Mouse (Mus musculus) midbrain, embryonic 11.5 days (tissue): ENCODE results near the gene Pes1. TPM values are rescaled to one million over a fixed set of nuclear protein-coding genes. Genes with fewer than 3 reads are reported as not detected.
"Not testable (repeated sequence)": the region's sequence is repeated elsewhere in the genome, so short reads cannot be mapped to it uniquely, and the experiment has no call there.

ENCODE experiments used
- ATAC-seq: fragments of 200-750 bp; cut with Nextera tagmentation; 2 replicates; pipeline ENCODE4 v1.8.0; 2017; ENCODE audit warnings: moderate TSS enrichment, moderate library complexity; ENCODE audit not compliant: low FRiP score
- DNase-seq: peaks from one replicate; pipeline ENCODE4 v3.0.0; 2015; ENCODE audit warnings: low spot score; ENCODE audit errors: missing footprints
- H3K27ac ChIP-seq: fragments of 300-500 bp; sonication (generic); 2 replicates; pipeline ENCODE4 v1.5.1; 2014; ENCODE audit warnings: low read depth, low read length
- H3K27me3 ChIP-seq: fragments of 300-500 bp; sonication (generic); 2 replicates; pipeline ENCODE4 v1.6.1; 2014; ENCODE audit warnings: mild to moderate bottlenecking, low read length, moderate library complexity, mixed read lengths; ENCODE audit not compliant: control insufficient read depth, insufficient read depth
- H3K36me3 ChIP-seq: fragments of 300-500 bp; sonication (generic); 2 replicates; pipeline ENCODE4 v1.6.1; 2014; ENCODE audit warnings: mild to moderate bottlenecking, low read length, moderate library complexity, mixed read lengths; ENCODE audit not compliant: control insufficient read depth, insufficient read depth
- H3K4me1 ChIP-seq: fragments of 300-500 bp; sonication (generic); 2 replicates; pipeline ENCODE4 v1.6.1; 2014; ENCODE audit warnings: low read length; ENCODE audit not compliant: control insufficient read depth, insufficient read depth
- H3K4me2 ChIP-seq: fragments of 300-500 bp; sonication (generic); 2 replicates; pipeline ENCODE4 v1.6.1; 2014; ENCODE audit warnings: mild to moderate bottlenecking, moderate library complexity
- H3K4me3 ChIP-seq: fragments of 300-500 bp; sonication (generic); 2 replicates; pipeline ENCODE4 v1.5.1; 2014; ENCODE audit warnings: low read depth, low read length
- H3K9ac ChIP-seq: fragments of 300-500 bp; sonication (generic); 2 replicates; pipeline ENCODE4 v1.6.1; 2014; ENCODE audit warnings: low read length
- H3K9me3 ChIP-seq: fragments of 300-500 bp; sonication (generic); 2 replicates; pipeline ENCODE4 v1.6.1; 2016; ENCODE audit warnings: low read length; ENCODE audit not compliant: control insufficient read depth
- WGBS: fragments of 180-500 bp; shearing (Covaris S2); extraction: QIAGEN DNeasy Blood & Tissue Kit; methylation state at CpG from one replicate; pipeline ENCODE4 v1.1.7; 2014; 5-methylcytosine and 5-hydroxymethylcytosine counted together
- polyA plus RNA-seq: library from polyadenylated mRNA; unstranded; fragments of >200 nt; fragmentation: Nextera tagmentation; extraction: Ambion mirVana; gene quantifications from 2 replicates; pipeline ENCODE4 v1.2.1, GENCODE M21; 2014

Pes1 gene
- polyA plus RNA-seq, 1 experiment from 2014 or later: 73.0 TPM

DNA sequence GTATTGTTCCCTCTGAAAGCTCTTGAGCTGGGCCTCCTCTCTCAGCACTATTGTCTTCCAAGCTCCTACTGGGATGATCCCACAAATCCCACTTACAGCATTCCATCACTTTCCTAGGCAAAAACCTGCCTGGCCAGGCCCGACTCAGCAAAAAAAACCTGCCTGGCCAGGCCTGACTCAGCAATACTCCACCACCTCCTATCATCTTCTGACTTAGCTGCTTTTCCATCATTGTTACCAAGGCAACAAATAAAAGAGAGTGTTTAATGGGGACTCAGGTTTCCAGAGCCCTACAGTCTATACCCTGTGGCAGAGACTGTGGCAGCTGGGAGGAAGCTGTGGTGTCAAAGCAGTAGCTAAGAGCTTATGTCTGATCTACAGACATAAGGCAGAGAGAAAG lies 48.8 kb downstream of the Pes1 start:
- Histone ChIP-seq H3K4me2 (no peak overlapping the region), H3K27ac (no peak overlapping the region), H3K27me3 (no peaks in the 10 kb centered on the region), H3K9ac (no peak overlapping the region), H3K4me3 (no peak overlapping the region), H3K9me3 (no peaks in the 10 kb centered on the region), H3K4me1 (no peaks in the 10 kb centered on the region), H3K36me3 (no peaks in the 10 kb centered on the region)
- WGBS: 48% methylated on average over 1 of the region's 1 CpGs
- ATAC-seq (no peak), DNase-seq (no peak)

DNA sequence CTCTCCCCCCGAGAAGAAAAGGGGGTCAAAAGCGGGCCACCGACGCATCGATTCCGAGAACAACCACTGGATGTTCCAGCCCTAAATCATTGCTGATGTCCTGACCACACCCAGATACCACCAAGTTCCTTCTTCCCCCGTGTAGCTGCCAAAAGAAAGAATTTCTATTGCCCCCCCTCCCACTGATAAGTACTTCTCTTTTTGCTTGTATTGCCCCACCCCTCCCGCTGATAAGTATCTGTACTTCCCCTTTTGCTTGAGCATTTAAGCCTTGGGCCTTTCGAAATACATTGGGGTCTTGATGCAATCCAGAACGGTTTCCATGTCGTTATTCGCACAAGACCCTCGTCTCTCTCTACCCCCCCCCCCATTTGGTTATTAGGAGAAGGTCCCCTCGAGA lies 52.0 kb downstream of the Pes1 start:
- WGBS: 91% methylated on average over 14 of the region's 14 CpGs
- DNase-seq, H3K36me3 ChIP-seq, H3K4me2 ChIP-seq, H3K27me3 ChIP-seq, ATAC-seq, H3K4me3 ChIP-seq, H3K9me3 ChIP-seq, H3K9ac ChIP-seq, H3K27ac ChIP-seq, H3K4me1 ChIP-seq: not testable (repeated sequence)

DNA sequence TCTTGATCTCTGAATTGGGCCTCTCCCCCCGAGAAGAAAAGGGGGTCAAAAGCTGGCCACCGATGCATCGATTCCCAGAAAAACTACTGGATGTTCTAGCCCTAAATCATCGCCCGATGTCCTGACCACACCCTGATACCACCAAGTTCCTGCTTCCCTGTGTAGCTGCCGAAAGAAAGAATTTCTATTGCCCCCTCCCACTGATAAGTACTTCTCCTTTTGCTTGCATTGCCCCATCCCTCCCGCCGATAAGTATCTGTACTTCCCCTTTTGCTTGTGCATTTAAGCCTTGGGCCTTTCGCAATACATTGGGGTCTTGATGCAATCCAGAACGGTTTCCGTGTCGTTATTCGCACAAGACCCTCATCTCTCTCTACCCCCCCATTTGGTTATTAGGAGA lies 58.3 kb downstream of the Pes1 start:
- not testable (repeated sequence) for H3K36me3 ChIP-seq, H3K9me3 ChIP-seq, H3K9ac ChIP-seq, H3K4me2 ChIP-seq, H3K27me3 ChIP-seq, ATAC-seq, H3K4me3 ChIP-seq, H3K27ac ChIP-seq, DNase-seq, H3K4me1 ChIP-seq
- 93% methylated on average over 13 of the region's 13 CpGs for WGBS

DNA sequence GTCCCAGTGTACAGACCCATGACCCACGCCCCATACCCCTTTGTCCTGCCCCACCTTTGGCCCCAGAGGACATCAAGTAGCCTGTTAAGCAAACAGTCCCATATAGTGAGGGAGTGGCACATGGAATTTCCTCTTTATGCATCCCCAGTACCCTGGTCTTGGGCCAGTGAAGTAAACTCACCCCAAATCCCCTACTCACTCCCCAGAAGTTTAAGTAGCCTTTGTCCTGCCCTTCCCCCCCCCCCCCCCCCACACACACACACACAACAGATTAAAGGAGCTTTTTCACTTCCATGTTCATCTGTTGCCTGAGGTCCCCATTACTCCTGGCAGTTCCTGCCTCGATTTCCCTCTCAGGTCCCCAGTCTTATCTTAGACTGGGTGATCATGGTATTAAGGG lies 59.5 kb downstream of the Pes1 start:
- no peaks in the 10 kb centered on the region for H3K9me3 ChIP-seq
- H3K27me3 ChIP-seq: no peaks in the 10 kb centered on the region
- no peak overlapping the region for H3K4me3 ChIP-seq
- no peaks in the 10 kb centered on the region for H3K4me1 ChIP-seq
- no peaks in the 10 kb centered on the region for H3K36me3 ChIP-seq
- H3K9ac ChIP-seq: no peak overlapping the region
- 83% methylated on average over 2 of the region's 2 CpGs for WGBS
- ATAC-seq (no peak), DNase-seq (no peak)
- H3K27ac ChIP-seq: no peak overlapping the region
- H3K4me2 ChIP-seq: no peak overlapping the region

DNA sequence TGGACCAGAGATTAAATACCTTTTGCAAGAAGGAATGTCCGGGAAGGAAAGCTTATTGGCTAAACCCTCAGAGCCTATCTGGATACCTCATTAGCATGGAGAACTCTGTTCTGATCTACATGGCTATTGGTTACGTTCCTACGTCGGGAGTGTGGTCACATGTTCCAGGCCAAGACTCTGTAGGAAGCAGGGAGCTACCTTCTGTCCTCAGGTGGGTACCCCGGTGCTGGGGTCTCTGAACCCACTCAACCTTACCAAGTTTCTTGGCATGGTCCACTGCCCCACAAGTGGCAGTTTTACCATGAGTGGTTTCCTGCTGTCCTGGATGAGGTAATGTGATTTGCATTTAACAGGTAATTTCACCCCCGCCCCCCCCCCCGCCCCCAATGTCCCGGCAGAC lies 63.3 kb downstream of the Pes1 start:
- Histone ChIP-seq H3K36me3 (no peaks in the 10 kb centered on the region), H3K4me2 (no peak overlapping the region), H3K9ac (no peak overlapping the region), H3K4me1 (no peaks in the 10 kb centered on the region), H3K9me3 (no peaks in the 10 kb centered on the region), H3K27me3 (no peaks in the 10 kb centered on the region), H3K27ac (no peak overlapping the region), H3K4me3 (no peak overlapping the region)
- DNase-seq (no peak), ATAC-seq (no peak)
- WGBS: 83% methylated on average over 8 of the region's 8 CpGs

DNA sequence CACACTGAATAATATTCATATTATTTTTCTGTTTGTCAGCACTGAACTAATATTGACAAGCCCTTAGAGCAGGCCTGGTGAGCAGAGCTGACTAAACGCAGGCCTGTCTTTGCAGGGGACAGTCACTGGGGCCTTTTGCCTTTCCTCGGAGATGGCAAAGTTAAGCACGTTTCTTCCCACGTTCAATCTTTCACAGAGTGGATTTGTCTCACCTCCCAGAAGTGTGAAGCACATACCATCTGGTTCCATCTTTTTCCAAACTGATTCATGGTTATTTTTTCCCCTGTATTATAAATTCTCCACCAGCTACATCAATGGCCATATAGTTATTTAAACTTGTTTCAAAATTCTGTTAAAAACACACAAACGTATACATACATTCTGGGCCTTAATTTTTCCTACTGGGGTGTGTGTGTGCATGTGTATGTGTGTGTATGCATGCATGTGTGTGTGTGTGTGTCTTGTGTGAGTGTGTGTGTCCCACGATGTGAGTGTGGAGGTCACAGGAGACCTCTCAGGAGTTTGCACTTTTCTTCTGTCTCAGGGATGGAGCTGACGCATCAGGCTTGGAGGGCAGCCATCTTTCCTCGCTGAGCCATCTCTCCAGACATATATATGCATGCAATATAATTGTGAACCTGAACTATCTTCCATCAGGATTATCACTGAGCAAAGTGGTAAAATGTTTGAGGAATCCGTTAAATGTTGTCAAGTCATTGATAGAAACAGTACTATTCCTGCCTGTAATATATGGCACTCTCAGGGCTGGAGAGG lies 64.0 kb downstream of the Pes1 start:
- no peak overlapping the region for H3K4me3 ChIP-seq
- H3K36me3 ChIP-seq: no peaks in the 10 kb centered on the region
- DNase-seq: no peak
- H3K9me3 ChIP-seq: no peaks in the 10 kb centered on the region
- no peak for ATAC-seq
- no peaks in the 10 kb centered on the region for H3K27me3 ChIP-seq
- no peaks in the 10 kb centered on the region for H3K4me1 ChIP-seq
- 81% methylated on average over 9 of the region's 9 CpGs for WGBS
- H3K9ac ChIP-seq: no peak overlapping the region
- no peak overlapping the region for H3K27ac ChIP-seq
- no peak overlapping the region for H3K4me2 ChIP-seq

DNA sequence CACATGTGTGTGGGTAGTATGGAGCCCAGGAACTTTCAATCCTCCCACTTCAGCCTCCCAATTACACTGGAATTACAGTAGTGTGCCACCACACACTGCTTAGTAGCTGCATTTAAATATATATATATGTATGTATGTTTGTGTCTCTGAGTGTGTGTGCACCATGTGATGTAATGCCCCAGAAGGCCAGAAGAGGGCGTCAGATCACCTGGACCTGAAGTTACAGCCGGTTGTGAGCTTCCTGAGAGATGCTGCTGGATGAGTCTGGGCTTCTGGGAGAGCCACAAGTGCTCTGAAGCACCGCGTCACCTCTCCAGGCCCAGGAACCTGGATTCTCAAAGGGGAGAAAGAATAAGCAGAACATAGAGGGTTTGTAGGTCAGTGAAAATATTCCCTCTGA lies 65.6 kb downstream of the Pes1 start:
- Histone ChIP-seq H3K27me3 (no peaks in the 10 kb centered on the region), H3K4me3 (no peak overlapping the region), H3K4me1 (no peaks in the 10 kb centered on the region), H3K9me3 (no peaks in the 10 kb centered on the region), H3K36me3 (no peaks in the 10 kb centered on the region), H3K27ac (no peak overlapping the region), H3K9ac (no peak overlapping the region), H3K4me2 (no peak overlapping the region)
- DNase-seq (no peak), ATAC-seq (no peak)
- 68% methylated on average over 4 of the region's 4 CpGs for WGBS

Other genes starting within 250 kb of the Pes1 start
- 1.5 and 1.6 TPM in 2 replicates for gene Osbp2, start 100.1 kb upstream of the Pes1 start, polyA plus RNA-seq
- 0.57 and 0.64 TPM in 2 replicates for gene 4921536K21Rik, start 68.9 kb upstream of the Pes1 start, polyA plus RNA-seq
- 20.1 and 21.4 TPM in 2 replicates for gene Dusp18, start 68.7 kb upstream of the Pes1 start, polyA plus RNA-seq
- 3.2 and 3.5 TPM in 2 replicates for gene Slc35e4, start 49.3 kb upstream of the Pes1 start, polyA plus RNA-seq
- 28.4 and 30.9 TPM in 2 replicates for gene Tcn2, start 31.8 kb upstream of the Pes1 start, polyA plus RNA-seq
- gene 4930556J24Rik, start 12.8 kb downstream of the Pes1 start, polyA plus RNA-seq: 0.14 TPM in 1 of 2 replicates, not detected in the other
- gene Gal3st1, start 19.7 kb downstream of the Pes1 start, polyA plus RNA-seq: not detected in 2 replicates
- not detected in 2 replicates for gene Sec14l4, start 67.5 kb downstream of the Pes1 start, polyA plus RNA-seq
- gene Sec14l3, start 100.9 kb downstream of the Pes1 start, polyA plus RNA-seq: not detected in 2 replicates
- gene Mtfp1, start 131.5 kb downstream of the Pes1 start, polyA plus RNA-seq: 5.7 TPM in 2 replicates
- gene Sec14l2, start 159.4 kb downstream of the Pes1 start, polyA plus RNA-seq: 1.9 TPM in 2 replicates
- gene Rnf215, start 171.2 kb downstream of the Pes1 start, polyA plus RNA-seq: 23.5 and 26.7 TPM in 2 replicates
- gene Ccdc157, start 196.3 kb downstream of the Pes1 start, polyA plus RNA-seq: 2.5 and 3.1 TPM in 2 replicates
- gene Sf3a1, start 196.4 kb downstream of the Pes1 start, polyA plus RNA-seq: 92.1 and 93.6 TPM in 2 replicates
- gene Tbc1d10a, start 222.8 kb downstream of the Pes1 start, polyA plus RNA-seq: 14.6 and 17.3 TPM in 2 replicates